Mouse (Mus musculus): ENCODE results near the gene Gm21366. TPM values are rescaled to one million over a fixed set of nuclear protein-coding genes. Genes with fewer than 3 reads are reported as not detected.
"Not testable (repeated sequence)": the region's sequence is repeated elsewhere in the genome, so short reads cannot be mapped to it uniquely, and the experiment has no call there.

The Gm21366 gene
- polyA plus RNA-seq (2012; rRNA removed) = not detected in 2 replicates

GRCm38 (mm10) chrY:22861156-22861555, at the start of gene Gm21366:
TSS of gene Gm21366 (minus strand) at chrY:22861256.
- DNase-seq (ENCODE audit: low spot score) = not testable (repeated sequence)
